Mouse (Mus musculus) left cerebral cortex, postnatal 4 days (tissue): ENCODE results near the gene Olfr1412. TPM values are rescaled to one million over a fixed set of nuclear protein-coding genes. Genes with fewer than 3 reads are reported as not detected.

Experiments
- DNase-seq: peaks from one replicate; pipeline ENCODE4 v3.0.0-alpha.2; 2022
- intact Hi-C: fragments of 180-260 bp; cut with DNase I; formaldehyde crosslinking; loops from one replicate; pipeline ENCODE4 v1.15.1; 2025
- total RNA-seq, 2 experiments: library from RNA; stranded (reverse); gene quantifications; 2 replicates each; pipeline ENCODE4 v1.2.3; 2021

Olfr1412 gene
- total RNA-seq, 2 experiments from 2014 or later: not detected

- intact Hi-C loops: no loop called here
Measured at GRCm38 (mm10) chr1:92636676-92637075, 51.1 kb downstream of the Olfr1412 start.

GRCm38 (mm10) chr1:92637501-92638172, 52.1 kb downstream of the Olfr1412 start:
- no peak for DNase-seq
- intact Hi-C loops: no loop called here

More at GRCm38 (mm10) chr1:92636676-92637075, 51.1 kb downstream of the Olfr1412 start:
- DNase-seq: no peak

DNA sequence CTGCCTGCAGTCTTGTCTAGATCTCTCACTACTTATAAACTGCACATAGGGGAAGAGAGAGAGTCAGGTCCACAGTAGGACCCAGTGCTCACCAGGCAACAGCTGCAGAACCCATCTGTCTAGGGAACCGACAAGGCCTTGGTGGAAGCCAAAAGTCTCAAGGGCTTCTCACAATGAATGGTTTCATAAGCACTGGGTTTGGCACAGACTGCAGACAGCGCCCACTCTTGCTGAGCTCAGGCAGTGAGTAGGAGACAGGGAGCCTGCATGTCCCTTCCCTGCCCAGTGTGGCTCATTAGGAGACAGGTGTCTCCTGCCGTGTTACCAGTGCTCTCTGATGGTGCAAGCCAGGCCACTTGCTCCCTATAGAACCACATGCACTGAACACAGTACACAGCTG, 52.6 kb downstream of the Olfr1412 start:
- intact Hi-C loops: no loop called here
- no peak for DNase-seq

DNA sequence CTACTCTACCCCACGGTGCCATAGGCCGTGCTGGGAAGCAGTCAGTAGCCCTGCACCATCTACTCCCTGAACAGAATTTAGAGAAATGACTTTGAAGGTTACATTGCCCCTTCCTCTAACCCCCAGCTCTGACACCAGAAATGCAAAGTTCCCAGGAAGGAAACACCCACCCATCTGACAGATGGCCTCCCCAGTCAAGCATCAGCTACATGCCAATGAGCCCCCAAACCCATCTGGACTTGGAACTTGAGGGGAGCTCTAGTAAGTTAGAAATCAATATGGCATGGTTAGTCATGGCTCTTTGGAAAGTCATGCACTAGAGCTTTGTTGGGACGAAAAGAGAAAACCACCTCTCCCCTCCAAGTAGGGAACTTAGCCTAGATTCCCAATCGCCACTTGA, 53.2 kb downstream of the Olfr1412 start:
- no peak for DNase-seq
- intact Hi-C loops: no loop called here

- DNase-seq: no peak
- intact Hi-C loops: no loop called here
Measured at GRCm38 (mm10) chr1:92640393-92640792, 54.8 kb downstream of the Olfr1412 start.

Other genes starting within 250 kb of the Olfr1412 start
- gene Ndufa10, start 111.9 kb upstream of the Olfr1412 start, total RNA-seq: 100 to 1,000 TPM; 161 to 166 TPM
- not detected for gene Olfr1416, start 100.7 kb upstream of the Olfr1412 start, total RNA-seq
- gene Olfr1415, start 89.7 kb upstream of the Olfr1412 start, total RNA-seq: not detected
- gene Olfr1414, start 67.1 kb upstream of the Olfr1412 start, total RNA-seq: not detected
- not detected for gene Olfr1413, start 14.5 kb upstream of the Olfr1412 start, total RNA-seq
- gene Olfr1411, start 8.6 kb downstream of the Olfr1412 start, total RNA-seq: not detected
- not detected for gene Olfr1410, start 20.0 kb downstream of the Olfr1412 start, total RNA-seq
- gene Olfr12, start 32.0 kb downstream of the Olfr1412 start, total RNA-seq: not detected
- gene Cops9, start 56.2 kb downstream of the Olfr1412 start, total RNA-seq: 100 to 1,000 TPM; 231 to 252 TPM
- not detected for gene Otos, start 63.1 kb downstream of the Olfr1412 start, total RNA-seq
- 100 to 1,000 TPM; 160 to 188 TPM for gene Gpc1, start 245.9 kb downstream of the Olfr1412 start, total RNA-seq